Mouse (Mus musculus) thymus, postnatal 25 days (tissue): ENCODE measurements around the gene Asphd2.

Source experiments
- DNase-seq: peaks from one replicate; pipeline ENCODE4 v3.0.0; 2022

Gene Asphd2

GRCm38 (mm10) chr5:112346211-112346965 lies 48.3 kb downstream of the Asphd2 start:
- no peak for DNase-seq

- DNase-seq, result no peak
These were observed 50.3 kb downstream of the Asphd2 start for GRCm38 (mm10) chr5:112344092-112344960.

- DNase-seq, result no peak
These were observed 51.5 kb downstream of the Asphd2 start for GRCm38 (mm10) chr5:112343205-112343595.

GRCm38 (mm10) chr5:112342463-112343204 lies 52.0 kb downstream of the Asphd2 start, which contains the start of the genes Srrd and Hps4:
Gene Srrd, minus strand, starts transcription at chr5:112343040.
Gene Hps4, plus strand, starts transcription at chr5:112343083.
- peak; percentile 89 for DNase-seq

- no peak for DNase-seq
These were observed 55.5 kb downstream of the Asphd2 start for GRCm38 (mm10) chr5:112339215-112339614.

- DNase-seq, result no peak
These were observed 57.7 kb downstream of the Asphd2 start for GRCm38 (mm10) chr5:112337004-112337403.

- DNase-seq, result peak; percentile 68
These were observed 59.2 kb downstream of the Asphd2 start for GRCm38 (mm10) chr5:112335473-112335872.
